Mouse (Mus musculus): Measurements from ENCODE around the gene Dync1i1. TPM values are rescaled to one million over a fixed set of nuclear protein-coding genes. Genes with fewer than 3 reads are reported as not detected.

Dync1i1 gene
- polyA plus RNA-seq, 1 experiment from 2014 or later: 4.0 TPM

DNA sequence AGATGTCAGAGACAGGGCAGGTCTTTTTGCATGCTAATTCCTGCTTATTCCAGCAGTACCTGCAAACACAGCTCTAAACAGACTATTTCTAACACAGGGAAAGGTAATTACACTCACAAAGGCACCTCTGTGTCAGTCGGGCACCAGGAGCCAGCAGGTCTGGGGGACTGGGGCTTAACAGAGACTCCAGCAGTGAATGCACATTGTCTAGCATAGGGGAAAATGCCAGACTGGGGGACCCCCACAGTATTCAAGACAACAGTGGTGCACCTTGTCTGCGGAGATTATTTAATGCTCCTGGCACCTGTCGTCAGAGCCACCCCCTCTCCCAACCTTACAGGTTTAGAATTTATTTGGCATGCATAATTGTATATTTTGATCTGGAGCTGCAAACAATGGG lies 333.1 kb downstream of the Dync1i1 start:
- peaks cover 19% of the 10 kb centered on the region for H3K4me1 ChIP-seq
- no peak overlapping the region for H3K27ac ChIP-seq (replicated peaks)
- 0 out of 2 replicates have a peak, but pooled peaks cover 2% of the 10 kb centered on the region for H3K36me3 ChIP-seq (replicated peaks)
- no peak for DNase-seq (ENCODE audit: low spot score)
- 20% methylated on average over 3 of the region's 3 CpGs for WGBS
- H3K27me3 ChIP-seq (replicated peaks; ENCODE audit: low read depth, poor library complexity, severe bottlenecking): no peaks in the 10 kb centered on the region
- H3K9me3 ChIP-seq: no peaks in the 10 kb centered on the region
- H3K4me3 ChIP-seq: no peak overlapping the region

DNA sequence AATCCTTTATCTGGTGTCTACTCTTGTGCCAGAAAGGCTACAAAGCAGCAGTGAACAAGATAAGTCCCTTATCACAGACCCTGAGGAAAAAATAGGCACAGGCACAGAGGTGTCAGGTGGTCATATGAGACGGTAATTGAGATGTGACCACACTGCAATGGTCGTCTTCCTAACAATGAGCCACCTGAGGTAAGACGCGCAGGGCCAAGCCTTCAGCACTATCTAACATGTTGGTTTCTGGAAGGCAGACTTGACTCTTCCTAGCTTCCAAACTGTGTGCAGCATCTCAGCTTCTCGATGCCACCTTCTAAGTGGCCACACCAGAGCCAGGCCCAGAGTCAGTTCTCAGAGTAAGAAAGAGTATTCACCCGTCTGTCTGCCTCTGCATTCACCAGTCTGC lies 341.8 kb downstream of the Dync1i1 start:
- no peak for DNase-seq (ENCODE audit: low spot score)
- H3K4me1 ChIP-seq: peaks cover 12% of the 10 kb centered on the region
- H3K27me3 ChIP-seq (replicated peaks; ENCODE audit: low read depth, poor library complexity, severe bottlenecking): no peaks in the 10 kb centered on the region
- H3K4me3 ChIP-seq: no peak overlapping the region
- 87% methylated on average over 6 of the region's 6 CpGs for WGBS
- H3K36me3 ChIP-seq (replicated peaks): peaks cover 12% of the 10 kb centered on the region
- no peaks in the 10 kb centered on the region for H3K9me3 ChIP-seq
- no peak overlapping the region for H3K27ac ChIP-seq (replicated peaks)

GRCm38 (mm10) chr6:6070015-6070414 lies 344.6 kb downstream of the Dync1i1 start:
- WGBS: 13% methylated on average over 3 of the region's 3 CpGs
- H3K27me3 ChIP-seq (replicated peaks; ENCODE audit: low read depth, poor library complexity, severe bottlenecking): no peaks in the 10 kb centered on the region
- H3K36me3 ChIP-seq (replicated peaks): peaks cover 17% of the 10 kb centered on the region
- H3K4me1 ChIP-seq: peaks cover 12% of the 10 kb centered on the region
- no peaks in the 10 kb centered on the region for H3K9me3 ChIP-seq
- H3K27ac ChIP-seq (replicated peaks): no peak overlapping the region
- H3K4me3 ChIP-seq: no peak overlapping the region
- DNase-seq (ENCODE audit: low spot score): no peak

DNA sequence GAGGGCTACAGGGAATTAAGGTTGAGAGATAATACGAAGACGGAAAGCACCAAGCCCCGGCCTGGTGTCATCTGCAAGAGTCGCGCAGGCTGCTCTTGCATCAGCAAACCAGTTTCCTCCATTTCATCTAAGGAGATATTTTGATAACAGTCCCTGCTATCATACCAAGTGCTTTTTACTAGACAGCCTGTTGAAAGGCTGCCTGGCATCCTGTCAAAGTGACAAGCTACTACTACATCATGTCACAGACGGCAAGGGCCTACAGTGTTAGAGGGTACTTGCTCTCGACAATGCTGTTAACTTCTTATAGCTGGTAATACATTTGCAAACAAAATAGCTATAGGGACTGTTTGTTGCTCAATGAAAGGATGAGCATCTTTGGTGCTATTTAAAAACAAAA lies 345.6 kb downstream of the Dync1i1 start:
- H3K27me3 ChIP-seq (replicated peaks; ENCODE audit: low read depth, poor library complexity, severe bottlenecking): no peaks in the 10 kb centered on the region
- H3K4me3 ChIP-seq: no peak overlapping the region
- H3K36me3 ChIP-seq (replicated peaks): peaks cover 11% of the 10 kb centered on the region
- no peaks in the 10 kb centered on the region for H3K9me3 ChIP-seq
- no peak overlapping the region for H3K27ac ChIP-seq (replicated peaks)
- peaks cover 12% of the 10 kb centered on the region for H3K4me1 ChIP-seq
- DNase-seq (ENCODE audit: low spot score): no peak
- 82% methylated on average over 7 of the region's 7 CpGs for WGBS

DNA sequence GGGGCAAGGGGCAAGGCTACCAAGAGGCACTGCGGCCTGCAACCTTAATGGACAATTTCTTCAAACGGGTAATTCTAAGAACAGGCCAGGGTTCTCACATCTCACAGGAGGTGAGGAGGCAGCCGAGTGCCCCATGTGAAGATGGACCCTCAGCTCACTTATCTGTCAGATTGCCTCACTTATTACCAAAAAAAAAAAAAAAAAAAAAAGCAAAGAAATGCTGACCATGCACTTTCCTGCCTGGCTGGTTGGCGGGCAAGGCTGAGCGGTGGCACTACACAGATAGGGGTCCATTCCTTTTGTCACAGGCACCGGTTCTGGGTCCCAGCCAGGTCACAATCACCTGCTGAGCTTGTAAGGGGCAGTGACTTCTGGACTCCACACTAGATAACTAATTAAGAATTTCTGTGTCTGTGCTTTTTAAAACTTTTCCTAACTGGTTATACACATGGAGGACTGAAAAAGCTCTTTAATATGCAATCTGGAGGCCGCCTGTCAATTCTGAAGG lies 350.6 kb downstream of the Dync1i1 start:
- Histone ChIP-seq H3K27ac (replicated peaks) (no peak overlapping the region), H3K4me3 (no peak overlapping the region), H3K36me3 (replicated peaks) (peaks cover 27% of the 10 kb centered on the region), H3K9me3 (0 out of 2 replicates have a peak, but pooled peaks cover 5% of the 10 kb centered on the region), H3K27me3 (replicated peaks; ENCODE audit: low read depth, poor library complexity, severe bottlenecking) (no peaks in the 10 kb centered on the region), H3K4me1 (0 out of 2 replicates have a peak, but pooled peaks cover under 1% of the 10 kb centered on the region)
- DNase-seq (ENCODE audit: low spot score): no peak
- WGBS: 91% methylated on average over 7 of the region's 7 CpGs

- no peaks in the 10 kb centered on the region for H3K27me3 ChIP-seq (replicated peaks; ENCODE audit: low read depth, poor library complexity, severe bottlenecking)
- DNase-seq (ENCODE audit: low spot score): no peak
- no peak overlapping the region for H3K27ac ChIP-seq (replicated peaks)
- H3K36me3 ChIP-seq (replicated peaks): peaks cover 27% of the 10 kb centered on the region
- H3K4me1 ChIP-seq: no peaks in the 10 kb centered on the region
- H3K4me3 ChIP-seq: no peak overlapping the region
- 85% methylated on average over 4 of the region's 4 CpGs for WGBS
- H3K9me3 ChIP-seq: 0 out of 2 replicates have a peak, but pooled peaks cover 5% of the 10 kb centered on the region
Observed at GRCm38 (mm10) chr6:6077234-6077633, 351.8 kb downstream of the Dync1i1 start.

Other genes starting within 250 kb of the Dync1i1 start
- gene Pdk4, start 229.3 kb upstream of the Dync1i1 start, polyA plus RNA-seq (2016; fragmentation: Nextera tagmentation; extraction: Ambion mirVana): 0.55 and 0.60 TPM in 2 replicates